Mouse (Mus musculus) brain, adult 2 months (tissue): ENCODE results near the gene Agap1.

Source experiments
- DNase-seq: peaks from one replicate; pipeline ENCODE4 v3.0.0; 2011; ENCODE audit warnings: low read depth, low spot score

The Agap1 gene

GRCm38 (mm10) chr1:89576174-89576890 is 121.7 kb downstream of the Agap1 start:
- peak; percentile 55 for DNase-seq

GRCm38 (mm10) chr1:89576985-89577384 is 122.4 kb downstream of the Agap1 start:
- peak; percentile 99 for DNase-seq

- DNase-seq, result peak; percentile 95
Observed at GRCm38 (mm10) chr1:89580031-89580998, 125.7 kb downstream of the Agap1 start.

GRCm38 (mm10) chr1:89580999-89581765 is 126.6 kb downstream of the Agap1 start:
- peak; percentile 87 for DNase-seq

GRCm38 (mm10) chr1:89581766-89582125 is 127.1 kb downstream of the Agap1 start:
- DNase-seq, result peak; percentile 59

GRCm38 (mm10) chr1:89583369-89583768 is 128.8 kb downstream of the Agap1 start:
- no peak for DNase-seq

- DNase-seq, result peak; percentile 92
Observed at GRCm38 (mm10) chr1:89586991-89587683, 132.5 kb downstream of the Agap1 start.

GRCm38 (mm10) chr1:89588154-89588553 is 133.5 kb downstream of the Agap1 start:
- peak; percentile 87 for DNase-seq

GRCm38 (mm10) chr1:89590994-89591393 is 136.4 kb downstream of the Agap1 start:
- peak; percentile 86 for DNase-seq

GRCm38 (mm10) chr1:89593219-89593618 is 138.6 kb downstream of the Agap1 start:
- DNase-seq, result no peak

GRCm38 (mm10) chr1:89594999-89595398 is 140.4 kb downstream of the Agap1 start:
- peak; percentile 77 for DNase-seq

GRCm38 (mm10) chr1:89595421-89595820 is 140.8 kb downstream of the Agap1 start:
- DNase-seq, result peak; percentile 58

- no peak for DNase-seq
Observed at GRCm38 (mm10) chr1:89596223-89596622, 141.6 kb downstream of the Agap1 start.

GRCm38 (mm10) chr1:89598906-89599305 is 144.3 kb downstream of the Agap1 start:
- peak; percentile 68 for DNase-seq

- DNase-seq, result peak; percentile 68
Observed at GRCm38 (mm10) chr1:89599983-89600741, 145.6 kb downstream of the Agap1 start.

- DNase-seq, result no peak
Observed at GRCm38 (mm10) chr1:89601349-89601748, 146.7 kb downstream of the Agap1 start.

- DNase-seq, result peak; percentile 88
Observed at GRCm38 (mm10) chr1:89602879-89603278, 148.3 kb downstream of the Agap1 start.

GRCm38 (mm10) chr1:89606612-89607011 is 152.0 kb downstream of the Agap1 start:
- peak; percentile 91 for DNase-seq

- peak; percentile 70 for DNase-seq
Observed at GRCm38 (mm10) chr1:89608766-89609165, 154.2 kb downstream of the Agap1 start.

GRCm38 (mm10) chr1:89609964-89610363 is 155.4 kb downstream of the Agap1 start:
- no peak for DNase-seq
